Mouse (Mus musculus): ENCODE data around the gene Ppp1r18. TPM values are rescaled to one million over a fixed set of nuclear protein-coding genes. Genes with fewer than 3 reads are reported as not detected.

Ppp1r18 gene
- total RNA-seq, 2 experiments from 2014 or later: 15.5 to 15.7 TPM

DNA sequence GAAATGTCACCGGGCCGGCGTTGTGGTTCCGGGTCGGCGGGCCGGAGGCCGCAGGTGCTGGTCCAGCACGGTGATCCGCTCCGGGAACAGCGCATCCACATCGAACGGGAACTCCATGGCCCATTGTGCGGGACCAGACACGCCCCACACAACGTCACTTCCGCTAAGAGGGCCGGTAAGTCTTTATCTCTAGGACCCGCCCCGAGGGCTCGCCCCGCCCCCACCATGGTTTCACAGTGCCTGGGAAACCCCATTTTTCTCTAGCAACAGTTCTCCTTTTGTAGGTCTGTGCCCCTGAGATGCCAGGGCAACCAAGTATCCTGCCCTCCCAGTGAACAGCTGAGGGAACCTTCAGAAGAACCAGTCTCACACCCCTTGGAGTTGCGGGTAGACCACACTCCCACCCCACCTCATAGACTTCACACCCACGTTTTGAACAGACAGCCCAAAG lies 44.6 kb downstream of the Ppp1r18 start, which contains the start of gene Atat1:
Gene Atat1 (minus strand): TSS at position 157 of the 451 bp plus-strand sequence.
- peak; percentile 96 to 97 for DNase-seq

DNA sequence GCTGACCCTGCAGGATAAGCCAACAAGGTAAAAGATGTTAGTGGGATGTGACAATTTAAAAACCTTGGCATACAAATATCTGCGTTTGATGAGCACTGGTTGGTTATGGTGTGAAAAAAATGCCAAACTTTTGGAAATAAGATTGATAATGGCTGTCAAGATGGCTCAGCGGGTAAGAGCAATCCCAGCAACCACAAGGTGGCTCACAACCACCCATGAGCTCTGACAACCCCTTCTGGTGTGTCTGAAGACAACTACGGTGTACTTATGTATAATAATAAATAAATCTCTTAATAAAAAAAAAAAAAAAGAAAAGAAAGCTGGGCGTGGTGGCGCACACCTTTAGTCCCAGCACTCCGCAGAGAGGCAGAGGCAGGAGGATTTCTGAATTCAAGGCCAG lies 49.6 kb downstream of the Ppp1r18 start:
- DNase-seq: no peak

DNA sequence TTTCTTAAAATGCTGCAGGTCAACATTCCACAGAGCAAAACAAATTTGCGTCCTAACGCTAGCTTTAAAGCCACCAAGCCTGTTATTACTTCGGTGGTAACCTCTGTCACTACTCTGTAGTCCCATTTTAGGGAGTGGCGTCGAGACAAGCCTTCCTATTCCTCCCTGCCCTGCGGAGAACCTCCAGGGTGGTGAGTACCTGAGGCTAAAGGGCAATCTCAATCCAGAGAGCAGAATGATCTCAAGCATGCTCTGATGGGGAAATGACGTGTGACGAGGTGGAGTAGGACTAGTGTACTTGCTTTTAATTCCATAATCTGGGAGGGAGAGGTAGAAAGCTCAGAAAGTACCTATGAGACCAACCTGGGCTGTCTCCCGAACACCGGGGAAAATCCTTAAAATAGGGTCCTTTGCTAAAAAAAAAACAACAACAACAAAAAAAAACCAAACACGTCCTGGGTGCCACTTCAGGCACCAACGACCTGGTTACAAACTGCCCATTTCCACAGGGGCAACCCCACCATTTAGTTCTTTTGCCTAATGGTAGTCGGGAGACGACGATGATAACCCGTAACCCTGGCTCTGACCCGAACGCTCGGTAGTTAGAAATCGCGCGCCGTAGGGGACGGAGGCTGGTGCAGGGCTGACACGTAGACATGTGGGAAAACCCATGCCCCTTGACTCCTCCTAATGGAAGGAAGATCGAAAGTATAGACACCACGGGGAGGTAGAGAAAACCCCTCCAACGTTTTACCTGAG lies 50.3 kb downstream of the Ppp1r18 start:
- no peak for DNase-seq

DNA sequence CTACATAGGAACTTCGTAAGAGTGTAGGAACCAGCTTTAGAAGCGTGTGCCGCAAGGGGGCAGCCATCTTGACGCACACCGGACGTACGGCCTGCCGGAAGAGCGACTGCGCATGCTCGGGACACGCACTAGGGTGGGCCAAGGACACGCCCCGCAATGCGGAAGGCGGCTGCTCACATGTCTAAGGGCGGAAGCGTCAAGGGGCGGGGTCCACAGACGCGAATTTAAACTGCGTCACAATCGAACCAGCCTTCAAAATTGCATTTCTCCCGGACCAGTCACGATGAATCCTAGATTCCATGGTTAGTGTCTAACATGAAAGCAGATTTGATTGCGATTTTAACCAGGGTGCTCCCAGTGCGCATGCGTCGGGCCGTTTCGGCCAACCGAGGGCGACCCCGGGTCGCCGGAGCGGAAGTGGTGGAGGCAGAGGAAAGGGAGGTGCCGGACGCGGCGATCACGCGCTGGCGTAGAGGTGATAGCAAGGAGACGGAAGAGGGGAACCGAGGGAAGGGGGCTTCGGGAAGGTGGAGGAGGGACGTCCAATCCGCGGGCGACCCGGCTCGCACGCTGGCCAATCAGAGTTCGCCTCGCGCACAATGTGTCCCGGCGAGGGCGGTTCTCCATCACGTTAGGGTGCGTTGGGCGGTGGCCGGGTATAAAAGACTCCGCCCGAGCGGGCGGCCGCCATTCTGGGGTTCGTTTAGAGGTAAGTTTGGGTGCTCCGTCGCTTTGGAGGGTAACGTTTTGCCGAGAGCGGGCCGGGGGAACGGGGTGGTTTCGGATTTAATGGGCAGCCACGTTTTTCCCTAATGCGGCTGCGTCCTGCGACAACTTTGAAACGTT lies 51.1 kb downstream of the Ppp1r18 start, which contains the start of the genes Mrps18b and Ppp1r10:
Gene Mrps18b (minus strand): TSS at position 93 of the 846 bp plus-strand sequence.
Gene Ppp1r10 (plus strand): TSS at position 138 of the 846 bp plus-strand sequence.
- peak; percentile 98 to 100 for DNase-seq

DNA sequence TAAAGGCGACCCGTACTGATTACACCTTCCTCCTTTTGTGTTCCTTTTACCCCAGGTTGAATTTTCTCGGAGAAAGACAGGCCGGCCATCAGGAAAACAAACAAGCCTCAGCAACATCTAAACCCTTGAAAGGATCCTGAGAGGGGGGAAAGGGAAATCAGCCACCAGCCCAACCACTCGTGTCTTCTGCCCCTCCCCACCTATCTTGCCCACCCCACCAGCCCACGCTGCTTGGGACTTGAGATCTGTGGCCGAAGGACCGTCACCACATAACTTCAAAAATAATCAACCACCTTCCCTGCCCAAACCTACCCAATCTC lies 51.7 kb downstream of the Ppp1r18 start:
- DNase-seq: no peak

DNA sequence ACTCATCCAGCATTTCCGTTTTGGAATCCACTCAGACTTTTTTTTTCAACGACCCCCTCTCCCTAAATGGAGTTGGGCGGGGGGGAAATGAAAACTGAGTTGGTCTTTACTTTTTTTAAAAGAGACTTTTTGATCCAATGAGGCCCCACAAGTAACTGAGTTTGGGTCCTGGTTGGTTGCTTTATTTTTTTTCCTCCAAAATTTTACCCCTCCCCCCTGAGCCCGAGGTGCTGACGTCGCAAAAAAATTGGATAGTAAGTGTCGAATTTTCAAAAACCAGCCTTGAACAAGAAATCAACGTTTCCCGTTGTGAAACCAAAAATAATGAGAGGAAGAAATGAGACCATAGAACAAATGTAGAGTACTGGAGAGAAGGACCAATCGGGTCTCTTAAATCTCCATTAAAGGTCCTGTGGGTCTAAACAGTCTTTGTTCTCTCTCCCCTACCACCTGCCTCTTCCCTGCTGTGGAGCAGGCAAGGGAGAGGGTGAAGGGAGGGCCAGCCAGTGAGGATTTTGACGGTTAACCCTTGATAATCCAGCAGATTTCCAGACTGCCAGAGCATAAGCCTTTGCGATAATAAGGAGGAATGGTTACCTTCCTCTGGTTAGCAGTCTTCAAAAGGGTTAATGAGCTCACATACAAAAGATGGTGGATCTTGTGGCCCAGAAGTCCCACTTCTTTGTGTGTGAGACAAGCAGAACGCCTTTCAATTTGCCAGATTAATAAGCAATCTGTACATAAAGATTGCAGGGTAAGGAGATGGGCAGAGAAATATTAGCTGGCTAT lies 52.3 kb downstream of the Ppp1r18 start:
- DNase-seq: peak; percentile 62 to 70

DNA sequence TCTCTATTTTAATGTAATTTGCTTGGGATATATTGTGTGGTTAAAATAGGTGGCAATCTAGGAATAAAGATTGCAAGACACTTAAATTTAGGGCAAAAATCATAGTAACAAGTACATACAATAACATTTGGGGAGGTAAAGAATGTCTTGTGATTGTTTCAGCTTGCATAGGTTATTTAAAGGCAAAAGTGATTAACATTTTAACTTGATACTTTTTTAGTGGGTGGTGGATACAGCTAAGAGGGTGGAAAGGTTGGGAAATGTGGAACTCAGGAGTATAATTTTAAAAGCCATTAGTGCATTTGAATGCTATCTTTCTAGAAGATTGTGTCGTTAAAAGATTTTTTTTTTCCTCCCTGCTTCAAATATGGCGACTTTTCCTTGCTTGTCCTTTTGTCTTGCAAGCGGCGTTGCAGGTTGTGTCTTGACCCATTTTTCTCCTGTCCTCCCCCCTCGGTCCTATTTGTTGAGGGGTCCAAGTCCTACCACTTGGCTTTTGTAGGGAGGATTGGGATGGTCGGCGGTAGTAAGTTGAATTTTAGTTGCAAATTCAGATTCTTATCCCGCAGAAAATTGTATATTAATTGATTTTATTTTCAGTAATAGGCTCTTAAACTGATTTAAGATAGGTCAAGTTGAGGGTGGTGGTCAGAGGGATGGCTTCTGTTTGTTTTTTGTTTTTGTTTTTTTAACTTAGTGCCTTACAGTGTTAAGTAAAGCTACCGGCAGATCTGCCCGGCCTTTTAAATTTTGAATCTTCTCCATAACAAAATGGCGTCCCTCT lies 53.1 kb downstream of the Ppp1r18 start:
- peak; percentile 55 to 75 for DNase-seq

DNA sequence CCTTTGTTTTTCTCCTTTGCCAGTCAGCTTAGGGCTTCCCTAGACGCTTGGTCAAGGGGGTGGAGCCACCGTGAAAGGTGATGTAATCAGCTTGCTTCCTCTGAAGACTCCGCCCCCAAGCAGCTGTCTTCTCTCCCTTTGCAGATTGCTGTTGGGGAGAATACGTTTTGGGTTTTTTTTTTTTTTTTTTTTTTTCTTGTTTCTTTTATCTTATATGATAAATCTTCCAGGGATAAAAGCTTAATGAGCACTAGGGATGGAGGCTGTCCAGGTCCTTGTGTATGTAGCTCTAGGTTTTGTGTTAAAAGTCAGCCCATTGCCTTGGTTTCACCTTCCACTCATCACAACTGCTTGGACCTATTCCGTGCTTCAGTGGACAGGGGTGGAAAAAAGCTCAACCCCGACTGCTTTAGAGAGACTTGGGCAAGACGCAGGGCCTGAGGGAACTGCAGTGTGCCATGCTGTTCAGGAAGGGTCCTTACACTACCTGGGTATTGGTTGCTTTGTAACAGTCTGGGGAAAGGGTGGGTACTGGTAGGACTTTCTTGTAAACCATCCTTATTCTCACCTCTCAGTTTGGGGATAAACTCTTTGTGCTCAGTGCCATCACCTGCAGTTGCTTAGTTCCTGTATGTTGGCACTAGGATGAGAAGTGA lies 53.8 kb downstream of the Ppp1r18 start:
- peak; percentile 97 to 98 for DNase-seq

DNA sequence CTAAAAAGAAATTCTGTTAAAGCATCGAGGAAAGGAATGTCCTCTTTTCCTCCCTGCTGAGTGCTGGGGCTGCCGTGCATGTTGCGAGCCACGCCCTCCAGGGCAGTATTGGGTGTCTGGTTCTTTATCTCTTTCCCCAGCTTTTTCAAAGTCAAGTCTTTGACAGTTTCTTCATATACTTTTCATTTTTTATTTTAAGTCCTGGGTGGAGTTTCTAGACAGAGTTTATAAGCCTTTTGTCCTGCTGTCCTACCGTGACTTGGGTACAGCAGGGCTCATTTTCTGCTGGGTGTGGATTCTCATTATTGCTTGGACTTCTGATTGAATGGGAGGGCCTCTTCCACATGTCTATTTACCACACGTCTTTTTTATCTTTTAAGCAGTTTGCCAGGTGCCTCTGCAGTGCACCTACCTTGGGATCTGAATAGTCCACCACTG lies 54.5 kb downstream of the Ppp1r18 start:
- no peak for DNase-seq

DNA sequence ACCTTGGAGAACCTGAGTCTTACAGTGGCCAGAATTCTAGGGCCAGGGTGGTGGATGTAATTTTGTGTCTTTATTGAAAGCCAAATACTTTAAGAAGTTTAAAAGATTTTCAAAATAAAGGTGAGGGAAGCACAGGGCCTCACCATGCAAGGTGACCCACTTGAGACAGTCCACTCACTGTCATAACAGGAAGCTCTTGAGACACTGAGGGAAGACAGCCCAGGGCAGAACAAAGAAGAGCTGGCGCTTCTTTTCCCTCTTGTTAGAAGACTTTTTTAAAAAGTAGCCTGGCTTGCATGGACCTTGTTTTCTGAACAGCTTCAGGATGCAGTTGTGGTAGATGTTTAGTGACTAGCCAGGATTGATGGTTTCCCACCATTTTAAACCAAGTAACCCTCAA lies 55.0 kb downstream of the Ppp1r18 start:
- no peak for DNase-seq

DNA sequence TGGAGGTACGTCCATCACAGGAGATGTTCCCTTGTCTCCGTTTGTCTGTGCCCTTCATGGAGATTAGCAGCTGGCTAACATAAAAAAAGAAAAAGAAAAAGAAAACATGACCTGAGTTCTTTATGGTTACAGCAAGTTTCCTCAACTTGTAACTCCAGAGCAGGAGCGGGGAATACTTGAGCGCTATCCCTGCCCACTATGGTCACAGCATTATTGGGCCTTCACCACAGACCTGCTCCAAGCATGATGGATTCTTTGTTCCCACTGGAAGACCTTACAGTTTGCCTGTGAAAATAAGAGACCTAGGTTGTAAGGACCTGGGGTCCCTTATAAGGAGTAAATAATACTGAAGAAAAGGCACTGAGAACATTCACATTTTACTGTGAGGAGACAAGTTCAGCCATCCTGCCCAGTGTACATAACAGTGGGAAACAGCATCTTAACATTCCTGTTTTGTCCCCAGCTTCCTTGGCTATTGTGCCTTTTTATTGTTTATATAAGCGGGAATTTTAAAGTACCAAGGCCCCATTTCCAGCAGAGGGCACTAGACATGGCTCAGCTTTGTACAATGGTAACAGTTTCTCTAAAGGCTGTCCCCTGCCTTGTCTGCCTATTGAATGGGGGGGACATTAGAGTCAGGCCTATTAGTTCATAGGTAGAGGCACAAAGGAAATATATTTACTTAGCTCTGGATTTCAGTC lies 55.6 kb downstream of the Ppp1r18 start:
- DNase-seq: peak; percentile 36 to 47

DNA sequence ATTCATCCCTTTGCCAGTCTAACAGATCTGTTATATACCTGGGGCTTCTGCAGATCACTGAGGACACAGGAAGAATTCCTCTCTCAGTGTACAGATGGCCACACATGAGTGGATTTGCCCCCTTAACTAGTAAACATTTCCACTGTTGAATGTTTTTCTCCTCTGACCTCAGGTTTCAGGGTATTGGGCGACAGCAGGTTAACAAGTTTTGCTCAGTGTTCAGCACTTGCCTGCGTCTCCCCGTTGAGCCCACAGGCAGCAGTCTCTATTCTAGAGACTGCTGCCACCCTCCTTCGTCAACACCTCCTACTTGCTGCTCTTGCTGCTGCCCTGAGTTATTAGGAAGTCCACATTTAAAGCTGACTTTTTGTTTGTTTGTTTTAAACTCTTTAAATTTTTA lies 56.3 kb downstream of the Ppp1r18 start:
- no peak for DNase-seq

DNA sequence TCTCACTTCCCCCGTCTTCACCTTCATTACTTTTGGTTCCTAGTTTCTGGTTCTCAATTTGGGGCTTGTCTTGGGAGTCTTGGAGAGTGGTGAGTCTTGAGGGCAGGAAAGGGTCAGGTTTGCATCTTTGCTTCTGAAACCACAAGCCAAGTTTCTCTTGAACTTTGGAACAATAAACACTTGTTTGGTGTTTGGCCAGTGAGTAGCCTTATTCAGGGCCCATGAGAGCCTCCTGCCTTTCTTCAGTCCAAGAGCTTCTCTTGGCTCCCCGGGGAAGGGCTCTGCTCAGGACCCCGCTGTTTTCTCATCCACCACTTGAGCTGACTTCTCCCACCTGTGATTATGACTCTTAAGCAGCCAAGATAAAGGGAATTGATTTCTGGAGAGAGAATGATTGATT lies 57.2 kb downstream of the Ppp1r18 start:
- DNase-seq: no peak

DNA sequence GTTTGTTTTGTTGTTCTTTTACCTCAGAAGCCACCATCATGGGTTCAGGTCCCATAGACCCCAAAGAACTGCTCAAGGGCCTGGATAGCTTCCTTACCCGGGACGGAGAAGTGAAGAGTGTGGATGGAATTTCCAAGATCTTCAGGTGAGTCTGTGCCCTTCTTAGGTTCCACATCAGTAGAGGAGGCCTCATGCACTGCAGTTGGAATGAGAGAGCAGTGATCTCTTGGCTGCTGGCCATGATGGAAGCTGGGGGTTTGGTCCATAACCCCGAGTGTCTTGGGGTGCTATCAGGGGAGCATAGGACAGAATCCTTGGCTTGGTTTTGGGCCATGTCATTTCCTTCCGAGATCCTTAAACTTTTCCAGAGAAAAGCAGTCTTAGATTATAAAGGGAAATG lies 57.9 kb downstream of the Ppp1r18 start:
- DNase-seq: no peak

Small RNA genes within 50 kb of the gene (microRNA-seq; reads per million reads assigned to microRNA genes)
- gene Gm28033 (0 to 0.76 reads per million in 2 experiments), gene Mir1894 (0 reads per million in 2 experiments)

Other genes with a start within 250 kb of the Ppp1r18 start
- gene Gm9573, start 239.0 kb upstream of the Ppp1r18 start, total RNA-seq (2021): not detected
- gene Mucl3, start 221.9 kb upstream of the Ppp1r18 start, total RNA-seq (2021): not detected
- 10 to 100 TPM; 27.6 to 28.9 TPM for gene Vars2, start 198.0 kb upstream of the Ppp1r18 start, total RNA-seq (2021)
- 10 to 100 TPM; 21.3 to 23.5 TPM for gene Gtf2h4, start 191.9 kb upstream of the Ppp1r18 start, total RNA-seq (2021)
- 10 to 100 TPM; 21.7 to 24.0 TPM for gene Ddr1, start 161.0 kb upstream of the Ppp1r18 start, total RNA-seq (2021)
- gene Ier3, start 43.9 kb upstream of the Ppp1r18 start, total RNA-seq (2021): 10 to 100 TPM; 20.2 to 25.6 TPM
- 100 to 1,000 TPM; 146 to 154 TPM for gene Flot1, start 42.4 kb upstream of the Ppp1r18 start, total RNA-seq (2021)
- gene Tubb5, start 27.3 kb upstream of the Ppp1r18 start, total RNA-seq (2021): 10 to 100 TPM; 89.4 to 92.2 TPM
- 10 to 100 TPM; 13.3 to 17.8 TPM for gene Mdc1, start 24.1 kb upstream of the Ppp1r18 start, total RNA-seq (2021)
- gene Nrm, start 4.3 kb upstream of the Ppp1r18 start, total RNA-seq (2021): 1 to 10 TPM; 1.8 to 2.5 TPM
- gene Dhx16, start 14.2 kb downstream of the Ppp1r18 start, total RNA-seq (2021): 10 to 100 TPM; 18.3 to 20.4 TPM
- 100 to 1,000 TPM; 101 to 105 TPM for gene 2310061I04Rik, start 31.8 kb downstream of the Ppp1r18 start, total RNA-seq (2021)
- gene Atat1, start 44.5 kb downstream of the Ppp1r18 start, total RNA-seq (2021): 1 to 10 TPM; 5.9 to 6.5 TPM
- gene Mrps18b, start 50.8 kb downstream of the Ppp1r18 start, total RNA-seq (2021): 10 to 100 TPM; 52.1 to 64.7 TPM
- gene Ppp1r10, start 50.8 kb downstream of the Ppp1r18 start, total RNA-seq (2021): 10 to 100 TPM; 22.4 to 28.8 TPM
- gene Abcf1, start 104.2 kb downstream of the Ppp1r18 start, total RNA-seq (2021): 10 to 100 TPM; 67.3 to 68.4 TPM
- 10 to 100 TPM; 32.0 to 34.7 TPM for gene Gnl1, start 114.3 kb downstream of the Ppp1r18 start, total RNA-seq (2021)
- 1 to 10 TPM; 3.3 to 3.4 TPM for gene Prr3, start 114.6 kb downstream of the Ppp1r18 start, total RNA-seq (2021)
- gene H2-T24, start 155.0 kb downstream of the Ppp1r18 start, total RNA-seq (2021): 1 to 10 TPM; 6.5 to 6.7 TPM
- gene H2-T23, start 167.3 kb downstream of the Ppp1r18 start, total RNA-seq (2021): 10 to 100 TPM; 31.7 to 56.7 TPM
- gene H2-T22, start 177.2 kb downstream of the Ppp1r18 start, total RNA-seq (2021): 10 to 100 TPM; 15.0 to 23.6 TPM
- gene Gm6034, start 177.4 kb downstream of the Ppp1r18 start, total RNA-seq (2021): not detected
- gene Gm11127, start 192.8 kb downstream of the Ppp1r18 start, total RNA-seq (2021): 10 to 100 TPM in 1 of 2 experiments, 1 to 10 TPM in 1; 5.4 to 10.0 TPM

Data from heart, adult 18-20 months (tissue).